Mouse (Mus musculus) heart, adult 11 months (tissue): Measurements from ENCODE around the gene Filip1l.
A peak's percentile ranks its signal among the peaks of the same experiment; 100 is the strongest.

Source experiments
- DNase-seq: peaks from one replicate; pipeline ENCODE4 v3.0.0; 2022

Filip1l gene

GRCm38 (mm10) chr16:57573831-57574230 lies 220.9 kb downstream of the Filip1l start:
- peak; percentile 82 for DNase-seq

GRCm38 (mm10) chr16:57575764-57576388 lies 223.0 kb downstream of the Filip1l start:
- peak; percentile 64 for DNase-seq

- peak; percentile 49 for DNase-seq
Measured at GRCm38 (mm10) chr16:57577519-57577918, 224.6 kb downstream of the Filip1l start.

- DNase-seq, result peak; percentile 87
Measured at GRCm38 (mm10) chr16:57580041-57580440, 227.1 kb downstream of the Filip1l start.

GRCm38 (mm10) chr16:57582008-57582407 lies 229.1 kb downstream of the Filip1l start:
- peak; percentile 97 for DNase-seq

GRCm38 (mm10) chr16:57585201-57585600 lies 232.3 kb downstream of the Filip1l start:
- DNase-seq, result no peak

GRCm38 (mm10) chr16:57593422-57594157 lies 240.7 kb downstream of the Filip1l start:
- DNase-seq, result peak; percentile 88

- DNase-seq, result peak; percentile 41
Measured at GRCm38 (mm10) chr16:57597295-57597957, 244.5 kb downstream of the Filip1l start.

- DNase-seq, result no peak
Measured at GRCm38 (mm10) chr16:57601031-57601430, 248.1 kb downstream of the Filip1l start.

- DNase-seq, result peak; percentile 97
Measured at GRCm38 (mm10) chr16:57606444-57607227, 253.7 kb downstream of the Filip1l start, which contains the start of gene Cmss1. Gene Cmss1, minus strand, starts transcription at chr16:57606864.

GRCm38 (mm10) chr16:57611768-57612167 lies 258.9 kb downstream of the Filip1l start:
- no peak for DNase-seq
